Mouse (Mus musculus) stomach, postnatal 0 days (tissue): ENCODE data around the gene Inha. TPM values are rescaled to one million over a fixed set of nuclear protein-coding genes. Genes with fewer than 3 reads are reported as not detected.
A peak's percentile ranks its signal among the peaks of the same experiment; 100 is the strongest.

ENCODE experiments used
- ATAC-seq: fragments of 200-750 bp; cut with Nextera tagmentation; 2 replicates; pipeline ENCODE4 v1.8.0; 2017; ENCODE audit not compliant: low FRiP score, low TSS enrichment
- DNase-seq: peaks from one replicate; pipeline ENCODE4 v3.0.0-alpha.2; 2016; ENCODE audit warnings: low spot score
- H3K27ac ChIP-seq: fragments of 300-500 bp; sonication (generic); replicated peaks from 2 replicates; pipeline ENCODE4 v1.5.1; 2014; ENCODE audit warnings: mild to moderate bottlenecking, control low read depth
- H3K27me3 ChIP-seq: fragments of 300-500 bp; sonication (generic); 2 replicates; pipeline ENCODE4 v1.6.1; 2014; ENCODE audit warnings: low read length; ENCODE audit not compliant: control insufficient read depth, insufficient read depth
- H3K36me3 ChIP-seq: fragments of 300-500 bp; sonication (generic); 2 replicates; pipeline ENCODE4 v1.6.1; 2014; ENCODE audit warnings: low read length, mixed read lengths; ENCODE audit not compliant: control insufficient read depth, insufficient read depth
- H3K4me1 ChIP-seq: fragments of 300-500 bp; sonication (generic); replicated peaks from 2 replicates; pipeline ENCODE4 v1.6.1; 2014; ENCODE audit warnings: antibody characterized with exemption; ENCODE audit not compliant: control insufficient read depth, insufficient read depth
- H3K4me2 ChIP-seq: fragments of 300-500 bp; sonication (generic); replicated peaks from 2 replicates; pipeline ENCODE4 v1.6.1; 2014; ENCODE audit warnings: low read depth, mild to moderate bottlenecking, control low read depth, moderate library complexity
- H3K4me3 ChIP-seq: fragments of 300-500 bp; sonication (generic); 2 replicates; pipeline ENCODE4 v1.5.1; 2014; ENCODE audit warnings: low read depth, low read length, control low read depth
- H3K9ac ChIP-seq: fragments of 300-500 bp; sonication (generic); 2 replicates; pipeline ENCODE4 v1.6.1; 2014; ENCODE audit warnings: mild to moderate bottlenecking, low read length, control low read depth, mixed read lengths
- H3K9me3 ChIP-seq: fragments of 300-500 bp; sonication (generic); 2 replicates; pipeline ENCODE4 v1.6.1; 2016; ENCODE audit warnings: low read length; ENCODE audit not compliant: control insufficient read depth
- CTCF ChIP-seq: IDR thresholded peaks from 2 replicates; pipeline ENCODE4 v1.5.1; 2016; ENCODE audit warnings: antibody characterized with exemption, low read depth, mild to moderate bottlenecking, moderate library complexity
- EP300 ChIP-seq: optimal IDR thresholded peaks from 2 replicates; pipeline ENCODE3; 2016; ENCODE audit warnings: antibody characterized with exemption
- WGBS: fragments of 180-500 bp; shearing (Covaris S2); extraction: QIAGEN DNeasy Blood & Tissue Kit; methylation state at CpG from one replicate; pipeline ENCODE4 v1.1.7; 2014; 5-methylcytosine and 5-hydroxymethylcytosine counted together
- polyA plus RNA-seq: library from polyadenylated mRNA; unstranded; fragments of >200 nt; fragmentation: Nextera tagmentation; extraction: Ambion mirVana; gene quantifications from 2 replicates; pipeline ENCODE4 v1.2.1, GENCODE M21; 2015

The Inha gene
- polyA plus RNA-seq, 1 experiment from 2014 or later: 4.7 TPM

- ATAC-seq (no peak), DNase-seq (no peak)
- 61% methylated on average over 1 of the region's 1 CpGs for WGBS
- Histone ChIP-seq H3K4me2 (no peak overlapping the region), H3K9me3 (no peaks in the 10 kb centered on the region), H3K4me3 (no peak overlapping the region), H3K4me1 (0 out of 2 replicates have a peak, but pooled peaks cover 3% of the 10 kb centered on the region), H3K27me3 (no peaks in the 10 kb centered on the region), H3K27ac (no peak overlapping the region), H3K36me3 (no peaks in the 10 kb centered on the region), H3K9ac (no peak overlapping the region)
- TF ChIP-seq EP300: no peak
- no peak for TF ChIP-seq CTCF
Measured at GRCm38 (mm10) chr1:75462636-75463035, 44.2 kb upstream of the Inha start.

- Histone ChIP-seq H3K9ac (no peak overlapping the region), H3K4me2 (no peak overlapping the region), H3K36me3 (no peaks in the 10 kb centered on the region), H3K4me3 (no peak overlapping the region), H3K4me1 (0 out of 2 replicates have a peak, but pooled peaks cover 3% of the 10 kb centered on the region), H3K27ac (no peak overlapping the region), H3K27me3 (no peaks in the 10 kb centered on the region), H3K9me3 (no peaks in the 10 kb centered on the region)
- ATAC-seq: no peak
- DNase-seq: no peak
- WGBS: 82% methylated on average over 5 of the region's 5 CpGs
- TF ChIP-seq CTCF (no peak), EP300 (no peak)
Measured at GRCm38 (mm10) chr1:75463652-75464204, 43.1 kb upstream of the Inha start.

GRCm38 (mm10) chr1:75467215-75467927, 39.5 kb upstream of the Inha start:
- 0 out of 2 replicates have a peak overlapping the region, but pooled peaks have one; percentile 17 for H3K4me2 ChIP-seq

GRCm38 (mm10) chr1:75469287-75469825, 37.5 kb upstream of the Inha start:
- H3K4me2 ChIP-seq: no peak overlapping the region
- H3K27ac ChIP-seq: no peak overlapping the region
- no peak overlapping the region for H3K9ac ChIP-seq
- TF ChIP-seq CTCF (no peak), EP300 (no peak)
- no peaks in the 10 kb centered on the region for H3K36me3 ChIP-seq
- DNase-seq (no peak), ATAC-seq (no peak)
- no peaks in the 10 kb centered on the region for H3K27me3 ChIP-seq
- no peak overlapping the region for H3K4me3 ChIP-seq
- H3K4me1 ChIP-seq: no peaks in the 10 kb centered on the region
- H3K9me3 ChIP-seq: no peaks in the 10 kb centered on the region
- 78% methylated on average over 17 of the region's 17 CpGs for WGBS

More at GRCm38 (mm10) chr1:75467215-75467927, 39.5 kb upstream of the Inha start:
- no peak overlapping the region for H3K27ac ChIP-seq
- 7% methylated on average over 14 of the region's 14 CpGs for WGBS
- no peak overlapping the region for H3K4me3 ChIP-seq
- no peak overlapping the region for H3K9ac ChIP-seq
- H3K9me3 ChIP-seq: no peaks in the 10 kb centered on the region
- DNase-seq (peak; percentile 84), ATAC-seq (peak; percentile 76)
- no peaks in the 10 kb centered on the region for H3K36me3 ChIP-seq
- no peaks in the 10 kb centered on the region for H3K27me3 ChIP-seq
- H3K4me1 ChIP-seq: no peaks in the 10 kb centered on the region
- peak; percentile 96 for TF ChIP-seq CTCF
- TF ChIP-seq EP300: no peak

- no peak overlapping the region for H3K27ac ChIP-seq
- 0 out of 2 replicates have a peak, but pooled peaks cover 2% of the 10 kb centered on the region for H3K4me1 ChIP-seq
- TF ChIP-seq EP300: no peak
- no peak for TF ChIP-seq CTCF
- H3K4me2 ChIP-seq: no peak overlapping the region
- peaks cover 2% of the 10 kb centered on the region; the same call in 1 of the 2 replicates for H3K27me3 ChIP-seq
- H3K4me3 ChIP-seq: no peak overlapping the region
- H3K9me3 ChIP-seq: no peaks in the 10 kb centered on the region
- no peak for DNase-seq
- H3K9ac ChIP-seq: no peak overlapping the region
- ATAC-seq: no peak
- 0 out of 2 replicates have a peak, but pooled peaks cover 6% of the 10 kb centered on the region for H3K36me3 ChIP-seq
- 94% methylated on average over 11 of the region's 11 CpGs for WGBS
Measured at GRCm38 (mm10) chr1:75476441-75476840, 30.4 kb upstream of the Inha start.
